Mouse (Mus musculus): Measurements from ENCODE around the gene Metap1d. TPM values are rescaled to one million over a fixed set of nuclear protein-coding genes. Genes with fewer than 3 reads are reported as not detected.

Metap1d gene
- polyA plus RNA-seq (2015; fragmentation: Nextera tagmentation; extraction: Ambion mirVana): 32.6 and 34.9 TPM in 2 replicates

DNA sequence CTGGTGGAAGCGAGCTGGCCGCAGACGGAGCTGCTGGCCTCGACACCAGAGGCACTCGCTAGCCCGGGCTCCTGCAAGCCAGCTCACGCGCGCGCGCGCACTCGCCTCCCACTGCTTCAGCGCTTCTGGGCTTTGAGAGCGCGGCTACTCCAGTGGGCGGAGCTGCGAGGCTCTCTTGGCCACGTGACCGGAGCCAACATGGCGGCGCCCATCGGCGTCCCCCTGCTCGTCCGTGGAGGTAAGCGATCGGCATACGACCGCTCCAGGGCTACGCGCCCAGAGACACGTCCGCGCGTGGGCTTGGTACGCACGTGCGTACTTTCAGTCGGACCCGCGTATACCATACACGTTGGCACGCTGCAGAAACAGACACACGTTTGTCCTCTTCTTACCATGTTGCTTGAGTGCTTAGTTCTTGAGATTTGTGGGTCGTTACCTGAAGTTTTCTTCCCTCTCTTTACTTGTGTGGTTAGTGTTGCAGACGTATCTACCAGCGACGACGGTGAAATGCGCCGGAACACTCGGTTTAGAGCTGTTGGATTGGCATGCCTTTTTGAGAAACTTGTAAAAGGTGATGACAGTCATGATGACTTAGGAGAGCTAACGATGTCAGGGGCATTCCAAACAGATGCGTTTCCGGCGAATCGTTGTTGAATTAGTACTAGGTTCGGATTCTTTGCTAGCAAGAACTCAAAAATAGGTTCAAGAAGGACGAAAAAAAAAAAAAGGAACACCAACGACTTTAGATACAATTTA lies at the start of gene Metap1d:
Metap1d (plus strand) TSS at position 116 of the 756 bp plus-strand sequence.
- WGBS: under 1% methylated on average over 61 of the region's 61 CpGs

DNA sequence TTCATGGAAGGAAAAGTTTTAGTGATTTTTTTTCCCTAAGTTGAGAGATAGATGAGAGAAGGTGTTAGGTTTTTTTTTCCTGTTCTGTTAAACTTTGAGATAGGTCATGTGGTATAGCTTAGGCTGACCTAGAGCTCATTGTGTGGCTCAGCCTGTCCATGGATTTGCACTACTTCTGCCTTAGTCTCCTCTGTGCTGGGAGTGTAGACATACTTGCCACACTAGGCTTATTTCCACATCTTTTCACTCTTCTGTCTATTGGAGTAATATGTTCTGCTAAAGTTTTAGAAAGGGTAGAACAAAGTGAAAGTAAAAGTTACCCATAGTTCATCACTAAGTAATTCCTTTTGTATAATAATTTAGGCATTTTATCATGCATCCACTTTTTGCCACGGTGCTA lies 47.5 kb upstream of the Metap1d start:
- no peaks in the 10 kb centered on the region for H3K9me3 ChIP-seq (ENCODE audit: control insufficient read depth, low read length)
- no peak overlapping the region for H3K4me2 ChIP-seq (ENCODE audit: low read depth, low read length)
- no peak overlapping the region for H3K27ac ChIP-seq (ENCODE audit: low read length)
- no peak for ATAC-seq
- WGBS: 91% methylated on average over 1 of the region's 1 CpGs
- H3K4me3 ChIP-seq (ENCODE audit: low read length): no peak overlapping the region
- no peaks in the 10 kb centered on the region for H3K36me3 ChIP-seq (ENCODE audit: control insufficient read depth, insufficient read depth, low read length)
- no peaks in the 10 kb centered on the region for H3K27me3 ChIP-seq (replicated peaks; ENCODE audit: control insufficient read depth, insufficient read depth, low read length)
- no peak overlapping the region for H3K9ac ChIP-seq (ENCODE audit: low read depth, low read length)
- no peaks in the 10 kb centered on the region for H3K4me1 ChIP-seq (ENCODE audit: control insufficient read depth, insufficient read depth, low read length)

More for the DNA sequence above, at the start of gene Metap1d:
- peak within 1 kb of the TSS; percentile 82 for H3K9ac ChIP-seq (ENCODE audit: low read depth, low read length)
- H3K36me3 ChIP-seq (ENCODE audit: control insufficient read depth, insufficient read depth, low read length): no peaks in the 10 kb centered on the region
- ATAC-seq: peak; percentile 98
- peak within 1 kb of the TSS; percentile 63 for H3K4me3 ChIP-seq (ENCODE audit: low read length)
- peak within 1 kb of the TSS; percentile 95 for H3K4me2 ChIP-seq (ENCODE audit: low read depth, low read length)
- 0 out of 2 replicates have a peak within 1 kb of the TSS, but pooled peaks have one; percentile 14 for H3K27ac ChIP-seq (ENCODE audit: low read length)
- no peaks in the 10 kb centered on the region for H3K27me3 ChIP-seq (replicated peaks; ENCODE audit: control insufficient read depth, insufficient read depth, low read length)
- no peaks in the 10 kb centered on the region for H3K4me1 ChIP-seq (ENCODE audit: control insufficient read depth, insufficient read depth, low read length)
- H3K9me3 ChIP-seq (ENCODE audit: control insufficient read depth, low read length): no peaks in the 10 kb centered on the region

DNA sequence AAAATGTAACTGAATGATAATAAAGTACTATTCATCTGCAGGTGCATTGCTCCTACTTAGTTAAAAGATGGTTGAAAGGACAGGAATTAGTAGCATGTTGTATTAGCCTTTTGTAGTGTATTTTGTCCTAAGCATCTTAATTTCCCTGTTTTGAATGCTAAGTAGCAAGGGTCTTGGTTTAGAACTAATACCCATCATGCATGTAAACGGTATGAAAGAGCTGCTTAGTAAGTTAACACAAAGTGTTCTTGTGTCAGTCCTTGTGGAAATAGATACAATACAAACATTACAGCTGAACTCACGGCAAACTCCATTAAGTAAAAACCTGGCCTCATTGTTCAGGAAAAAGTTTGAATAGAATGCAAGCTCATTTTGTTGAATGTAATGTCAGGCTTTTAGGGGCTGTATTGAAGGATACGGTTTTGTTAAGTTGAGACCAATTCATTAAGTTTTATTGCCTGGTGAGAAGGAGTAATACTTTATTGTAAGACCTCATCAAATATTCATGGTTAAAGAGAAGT lies 34.3 kb upstream of the Metap1d start:
- Histone ChIP-seq H3K4me3 (ENCODE audit: low read length) (no peak overlapping the region), H3K36me3 (ENCODE audit: control insufficient read depth, insufficient read depth, low read length) (no peaks in the 10 kb centered on the region; the same call in 1 of the 2 replicates)
- ATAC-seq: no peak

DNA sequence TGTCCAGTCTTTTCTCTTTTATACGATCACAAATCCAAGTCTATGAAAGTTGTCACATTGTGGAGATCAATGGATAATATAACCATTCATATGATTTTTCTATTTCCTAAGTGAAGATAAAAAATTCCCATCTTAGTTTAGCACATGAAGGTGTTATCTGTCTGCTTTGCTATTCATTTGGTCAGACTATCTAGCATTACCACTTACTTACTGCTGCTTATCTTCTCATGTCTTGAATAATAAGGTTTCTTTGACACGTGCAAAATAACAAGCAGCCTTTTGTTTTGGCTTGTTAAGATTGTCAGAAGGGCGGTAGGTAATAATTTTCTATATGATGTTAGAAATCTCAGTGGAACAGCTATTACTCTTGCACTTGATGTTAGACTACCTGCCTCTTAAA lies 33.7 kb upstream of the Metap1d start:
- no peak overlapping the region for H3K27ac ChIP-seq (ENCODE audit: low read length)
- H3K27me3 ChIP-seq (replicated peaks; ENCODE audit: control insufficient read depth, insufficient read depth, low read length): no peaks in the 10 kb centered on the region
- no peaks in the 10 kb centered on the region for H3K9me3 ChIP-seq (ENCODE audit: control insufficient read depth, low read length)
- no peak overlapping the region for H3K4me3 ChIP-seq (ENCODE audit: low read length)
- no peak overlapping the region for H3K9ac ChIP-seq (ENCODE audit: low read depth, low read length)
- ATAC-seq: no peak
- H3K4me2 ChIP-seq (ENCODE audit: low read depth, low read length): no peak overlapping the region
- H3K4me1 ChIP-seq (ENCODE audit: control insufficient read depth, insufficient read depth, low read length): no peaks in the 10 kb centered on the region
- WGBS: 87% methylated on average over 3 of the region's 3 CpGs
- H3K36me3 ChIP-seq (ENCODE audit: control insufficient read depth, insufficient read depth, low read length): no peaks in the 10 kb centered on the region; the same call in 1 of the 2 replicates

More for the DNA sequence above, 34.3 kb upstream of the Metap1d start:
- Histone ChIP-seq H3K9me3 (ENCODE audit: control insufficient read depth, low read length) (no peaks in the 10 kb centered on the region), H3K9ac (ENCODE audit: low read depth, low read length) (no peak overlapping the region), H3K4me1 (ENCODE audit: control insufficient read depth, insufficient read depth, low read length) (no peaks in the 10 kb centered on the region), H3K27me3 (replicated peaks; ENCODE audit: control insufficient read depth, insufficient read depth, low read length) (no peaks in the 10 kb centered on the region), H3K4me2 (ENCODE audit: low read depth, low read length) (no peak overlapping the region), H3K27ac (ENCODE audit: low read length) (no peak overlapping the region)
- 82% methylated on average over 3 of the region's 3 CpGs for WGBS

DNA sequence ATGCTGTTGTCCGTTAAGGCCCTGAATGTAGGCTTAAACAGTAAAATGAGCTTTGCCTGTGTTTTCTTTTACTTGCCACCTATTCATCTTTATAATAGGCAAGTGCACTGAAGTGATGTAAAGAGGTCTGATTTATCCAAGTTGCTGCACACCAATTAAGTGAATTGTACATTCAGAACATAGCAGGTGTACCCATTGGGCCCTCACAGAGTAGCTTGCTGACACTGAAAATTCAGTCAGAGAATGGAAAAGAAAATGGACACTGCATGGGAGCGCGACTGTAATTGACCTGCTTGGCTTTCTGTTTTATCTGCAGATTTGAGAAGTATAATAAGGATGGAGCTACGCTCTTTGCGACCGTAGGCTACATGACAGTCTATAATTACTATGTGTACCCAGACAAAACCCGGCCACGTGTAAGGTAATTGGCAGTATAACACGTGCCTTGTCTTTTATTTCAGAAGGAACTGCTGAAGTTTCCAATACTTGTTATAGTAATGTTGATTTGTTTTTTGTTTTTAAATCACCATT lies 32.1 kb upstream of the Metap1d start:
- no peak for ATAC-seq
- Histone ChIP-seq H3K27ac (ENCODE audit: low read length) (no peak overlapping the region), H3K36me3 (ENCODE audit: control insufficient read depth, insufficient read depth, low read length) (no peaks in the 10 kb centered on the region; the same call in 1 of the 2 replicates), H3K4me3 (ENCODE audit: low read length) (no peak overlapping the region), H3K4me1 (ENCODE audit: control insufficient read depth, insufficient read depth, low read length) (no peaks in the 10 kb centered on the region), H3K4me2 (ENCODE audit: low read depth, low read length) (no peak overlapping the region), H3K9ac (ENCODE audit: low read depth, low read length) (no peak overlapping the region), H3K27me3 (replicated peaks; ENCODE audit: control insufficient read depth, insufficient read depth, low read length) (no peaks in the 10 kb centered on the region), H3K9me3 (ENCODE audit: control insufficient read depth, low read length) (no peaks in the 10 kb centered on the region)
- 92% methylated on average over 9 of the region's 9 CpGs for WGBS

DNA sequence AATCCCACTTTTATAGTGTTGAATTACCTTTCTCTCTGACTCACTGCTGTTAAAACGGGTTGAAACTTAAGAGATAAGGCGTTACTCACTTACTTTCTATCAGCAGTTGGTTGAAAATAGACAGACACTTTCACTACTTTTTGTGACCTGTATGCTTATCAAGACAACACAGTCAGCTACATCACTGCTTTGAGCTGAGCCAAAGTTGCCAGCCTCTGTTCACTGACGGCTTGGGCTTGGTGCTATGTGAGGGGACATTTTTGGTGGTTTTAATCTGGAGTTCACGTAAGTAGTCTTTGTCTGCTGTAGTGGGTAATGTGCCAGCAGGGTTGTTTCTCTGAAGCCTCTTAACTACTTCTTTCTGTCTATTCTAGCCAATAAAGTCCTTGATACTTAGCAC lies 28.5 kb upstream of the Metap1d start:
- 73% methylated on average over 4 of the region's 4 CpGs for WGBS
- H3K27me3 ChIP-seq (replicated peaks; ENCODE audit: control insufficient read depth, insufficient read depth, low read length): no peaks in the 10 kb centered on the region
- no peak for ATAC-seq
- no peak overlapping the region for H3K4me2 ChIP-seq (ENCODE audit: low read depth, low read length)
- no peaks in the 10 kb centered on the region for H3K4me1 ChIP-seq (ENCODE audit: control insufficient read depth, insufficient read depth, low read length)
- no peak overlapping the region for H3K9ac ChIP-seq (ENCODE audit: low read depth, low read length)
- no peak overlapping the region for H3K4me3 ChIP-seq (ENCODE audit: low read length)
- no peaks in the 10 kb centered on the region for H3K9me3 ChIP-seq (ENCODE audit: control insufficient read depth, low read length)
- no peaks in the 10 kb centered on the region; the same call in 1 of the 2 replicates for H3K36me3 ChIP-seq (ENCODE audit: control insufficient read depth, insufficient read depth, low read length)
- no peak overlapping the region for H3K27ac ChIP-seq (ENCODE audit: low read length)

DNA sequence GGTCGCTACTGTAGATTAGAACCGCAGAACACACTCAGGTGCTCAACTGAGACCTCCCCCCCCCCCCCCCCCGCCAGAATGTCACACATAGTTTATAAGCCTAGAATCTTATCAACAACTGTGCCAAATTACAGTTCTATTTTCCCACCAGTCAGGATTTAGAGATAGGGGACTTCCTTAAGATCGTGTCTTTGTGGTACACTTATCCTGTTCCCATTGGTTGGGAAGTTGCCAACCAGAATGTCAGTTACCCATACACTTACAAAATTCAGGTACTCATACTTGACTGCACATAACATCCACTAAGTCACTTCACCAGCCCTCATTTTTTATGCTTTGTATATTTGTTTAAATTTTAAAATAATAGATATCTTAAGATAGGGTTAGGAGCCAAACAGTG lies 17.6 kb upstream of the Metap1d start:
- H3K27ac ChIP-seq (ENCODE audit: low read length): no peak overlapping the region
- no peak overlapping the region for H3K9ac ChIP-seq (ENCODE audit: low read depth, low read length)
- H3K9me3 ChIP-seq (ENCODE audit: control insufficient read depth, low read length): no peaks in the 10 kb centered on the region
- H3K27me3 ChIP-seq (replicated peaks; ENCODE audit: control insufficient read depth, insufficient read depth, low read length): no peaks in the 10 kb centered on the region
- 92% methylated on average over 3 of the region's 4 CpGs for WGBS
- no peak overlapping the region for H3K4me3 ChIP-seq (ENCODE audit: low read length)
- no peaks in the 10 kb centered on the region; the same call in 1 of the 2 replicates for H3K36me3 ChIP-seq (ENCODE audit: control insufficient read depth, insufficient read depth, low read length)
- no peak for ATAC-seq
- no peak overlapping the region for H3K4me2 ChIP-seq (ENCODE audit: low read depth, low read length)
- H3K4me1 ChIP-seq (ENCODE audit: control insufficient read depth, insufficient read depth, low read length): no peaks in the 10 kb centered on the region

DNA sequence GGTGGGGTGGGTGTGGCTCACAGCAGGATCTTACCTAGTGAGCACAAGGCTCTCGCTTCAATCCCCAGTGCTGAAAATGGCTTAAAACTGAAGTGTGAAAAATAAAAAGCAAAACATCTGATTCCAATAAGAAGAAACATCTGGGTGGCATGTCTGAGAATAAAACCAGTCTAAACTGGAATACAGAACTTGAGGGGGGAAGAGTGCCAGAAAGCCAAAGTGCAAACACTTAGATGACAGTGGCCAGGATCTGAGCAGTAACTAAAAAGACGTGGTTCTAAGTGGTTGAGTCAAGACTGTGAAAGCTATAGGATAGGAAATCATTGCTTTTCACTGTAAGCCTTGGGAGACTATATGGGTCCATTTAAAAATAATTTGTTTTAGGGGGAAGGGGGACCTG lies 9.7 kb upstream of the Metap1d start:
- Histone ChIP-seq H3K27ac (ENCODE audit: low read length) (no peak overlapping the region), H3K27me3 (replicated peaks; ENCODE audit: control insufficient read depth, insufficient read depth, low read length) (no peaks in the 10 kb centered on the region), H3K9me3 (ENCODE audit: control insufficient read depth, low read length) (no peaks in the 10 kb centered on the region), H3K36me3 (ENCODE audit: control insufficient read depth, insufficient read depth, low read length) (peaks cover 3% of the 10 kb centered on the region; the same call in 1 of the 2 replicates), H3K4me2 (ENCODE audit: low read depth, low read length) (no peak overlapping the region), H3K4me3 (ENCODE audit: low read length) (no peak overlapping the region), H3K9ac (ENCODE audit: low read depth, low read length) (no peak overlapping the region), H3K4me1 (ENCODE audit: control insufficient read depth, insufficient read depth, low read length) (no peaks in the 10 kb centered on the region)
- 33% methylated on average over 2 of the region's 2 CpGs for WGBS
- no peak for ATAC-seq

DNA sequence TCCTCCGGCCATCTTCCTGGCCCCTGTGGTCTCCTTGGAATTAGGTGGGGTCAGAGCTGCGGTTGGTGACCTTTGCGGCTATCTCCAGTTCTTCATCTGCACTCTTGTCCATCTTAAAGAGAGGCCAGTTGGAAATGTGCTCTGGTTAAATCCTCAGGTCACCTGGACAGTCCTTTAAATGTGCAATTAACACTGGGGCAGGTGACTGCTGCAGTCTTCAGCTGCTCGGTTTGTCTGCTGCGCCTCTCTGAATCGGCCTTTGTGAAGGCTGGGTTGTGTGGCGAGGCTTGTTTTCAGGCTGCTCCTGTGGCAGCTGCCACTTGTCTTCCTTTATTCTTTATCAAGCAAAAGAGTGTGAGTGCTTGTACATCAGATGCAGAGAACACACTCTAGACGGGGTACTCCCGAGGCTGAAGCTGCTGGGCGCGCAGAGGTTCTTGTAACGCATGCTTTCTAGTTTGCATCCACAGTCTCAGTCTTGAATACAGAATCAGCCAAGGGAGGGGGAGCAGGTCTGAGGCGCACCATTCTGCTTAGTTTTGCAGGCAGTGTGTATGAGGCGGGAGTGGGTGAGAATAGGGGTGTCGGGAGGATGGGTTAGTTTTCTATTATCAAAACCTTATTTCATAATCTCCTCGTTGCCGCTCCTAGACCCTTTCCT lies 7.4 kb upstream of the Metap1d start:
- 60% methylated on average over 17 of the region's 17 CpGs for WGBS
- H3K9ac ChIP-seq (ENCODE audit: low read depth, low read length): no peak overlapping the region
- no peak for ATAC-seq
- peaks cover 3% of the 10 kb centered on the region; the same call in 1 of the 2 replicates for H3K36me3 ChIP-seq (ENCODE audit: control insufficient read depth, insufficient read depth, low read length)
- no peaks in the 10 kb centered on the region for H3K27me3 ChIP-seq (replicated peaks; ENCODE audit: control insufficient read depth, insufficient read depth, low read length)
- H3K4me3 ChIP-seq (ENCODE audit: low read length): no peak overlapping the region
- no peaks in the 10 kb centered on the region for H3K9me3 ChIP-seq (ENCODE audit: control insufficient read depth, low read length)
- no peak overlapping the region for H3K27ac ChIP-seq (ENCODE audit: low read length)
- no peaks in the 10 kb centered on the region for H3K4me1 ChIP-seq (ENCODE audit: control insufficient read depth, insufficient read depth, low read length)
- H3K4me2 ChIP-seq (ENCODE audit: low read depth, low read length): no peak overlapping the region

Measured in intestine, embryonic 16.5 days (tissue).